Mouse (Mus musculus) heart, adult 2 months (tissue): Measurements from ENCODE around the gene Med23. TPM values are rescaled to one million over a fixed set of nuclear protein-coding genes. Genes with fewer than 3 reads are reported as not detected.

ENCODE experiments used
- DNase-seq, 2 experiments: peaks; one replicate each; pipeline ENCODE4 v3.0.0; 2021
- H3K27ac ChIP-seq: fragments of 200-600 bp; 2 replicates; pipeline ENCODE4 v1.8.1; 2022
- H3K27me3 ChIP-seq: fragments of 200-500 bp; 2 replicates; pipeline ENCODE4 v1.6.1; 2012; ENCODE audit warnings: mild to moderate bottlenecking, low read length, inconsistent platforms, mixed read lengths; ENCODE audit not compliant: control insufficient read depth, insufficient read depth
- H3K36me3 ChIP-seq: fragments of 200-500 bp; 2 replicates; pipeline ENCODE4 v1.6.1; 2012; ENCODE audit warnings: low read length, inconsistent platforms; ENCODE audit not compliant: control insufficient read depth, insufficient read depth
- H3K4me1 ChIP-seq: fragments of 200-500 bp; 2 replicates; pipeline ENCODE4 v1.6.1; 2011; ENCODE audit warnings: low read length; ENCODE audit not compliant: control insufficient read depth, insufficient read depth
- H3K4me3 ChIP-seq: fragments of 200-600 bp; 2 replicates; pipeline ENCODE4 v1.8.1; 2022
- H3K79me2 ChIP-seq: fragments of 200-500 bp; replicated peaks from 2 replicates; pipeline ENCODE4 v1.6.1; 2012; ENCODE audit warnings: mild to moderate bottlenecking, inconsistent platforms, low read length, moderate library complexity, mixed read lengths; ENCODE audit not compliant: control insufficient read depth, insufficient read depth
- H3K9ac ChIP-seq: fragments of 200-500 bp; 2 replicates; pipeline ENCODE4 v1.6.1; 2012; ENCODE audit warnings: low read depth, mild to moderate bottlenecking, control low read depth, inconsistent platforms, low read length, mixed read lengths
- CTCF ChIP-seq: fragments of 200-600 bp; IDR thresholded peaks from 2 replicates; pipeline ENCODE4 v1.8.1; 2022; ENCODE audit warnings: antibody characterized with exemption, mild to moderate bottlenecking, moderate library complexity
- EP300 ChIP-seq: fragments of 200-500 bp; IDR thresholded peaks from 2 replicates; pipeline ENCODE4 v1.6.1; 2011; ENCODE audit warnings: low read depth, low read length, control low read depth; ENCODE audit not compliant: insufficient read depth
- POLR2A ChIP-seq: fragments of 200-500 bp; IDR thresholded peaks from 2 replicates; pipeline ENCODE4 v1.6.1; 2011; ENCODE audit warnings: mild to moderate bottlenecking, low read depth, low read length, control low read depth; ENCODE audit not compliant: insufficient read depth
- WGBS: fragments of 180-500 bp; shearing (Covaris S2); methylation state at CpG from one replicate; pipeline ENCODE4 v1.1.7; 2018; 5-methylcytosine and 5-hydroxymethylcytosine counted together
- intact Hi-C: fragments of 180-260 bp; cut with DNase I; formaldehyde crosslinking; loops from one replicate; pipeline ENCODE4 v1.15.1; 2025
- polyA plus RNA-seq: library from polyadenylated mRNA; depleted of rRNA; stranded (reverse); fragments of >200 nt; gene quantifications from 2 replicates; pipeline ENCODE4 v1.2.3, GENCODE M21; 2012
- total RNA-seq, 2 experiments: library from RNA; stranded (reverse); gene quantifications; 2 replicates each; pipeline ENCODE4 v1.2.3; 2021

Med23 gene
- total and polyA plus RNA-seq, 3 experiments = 10.6 to 14.4 (median 13.5) TPM

GRCm38 (mm10) chr10:24832306-24832705 is 37.5 kb upstream of the Med23 start:
- Histone ChIP-seq H3K27ac (no peak overlapping the region), H3K36me3 (no peaks in the 10 kb centered on the region), H3K27me3 (no peaks in the 10 kb centered on the region), H3K9ac (no peak overlapping the region), H3K4me3 (no peak overlapping the region), H3K79me2 (no peaks in the 10 kb centered on the region), H3K4me1 (no peaks in the 10 kb centered on the region)
- intact Hi-C loops = no loop called here
- DNase-seq = no peak
- 91% methylated on average over 9 of the region's 9 CpGs for WGBS
- TF ChIP-seq EP300 (no peak), POLR2A (no peak), CTCF (no peak)

- Histone ChIP-seq H3K27me3 (no peaks in the 10 kb centered on the region), H3K27ac (peak overlapping the region; percentile 68), H3K4me1 (no peaks in the 10 kb centered on the region), H3K36me3 (no peaks in the 10 kb centered on the region), H3K4me3 (peak overlapping the region; percentile 34), H3K79me2 (no peaks in the 10 kb centered on the region), H3K9ac (peak overlapping the region; percentile 44)
- intact Hi-C loops = no loop called here
- 20% methylated on average over 4 of the region's 4 CpGs for WGBS
- no peak for DNase-seq
- TF ChIP-seq CTCF (no peak), POLR2A (no peak), EP300 (no peak)
These were observed 35.0 kb upstream of the Med23 start for GRCm38 (mm10) chr10:24834634-24835371.

- intact Hi-C loops = no loop called here
- no peak for DNase-seq
- H3K79me2 ChIP-seq = no peaks in the 10 kb centered on the region
- 19% methylated on average over 12 of the region's 12 CpGs for WGBS
- no peaks in the 10 kb centered on the region for H3K27me3 ChIP-seq
- no peaks in the 10 kb centered on the region for H3K36me3 ChIP-seq
- TF ChIP-seq CTCF (peak; percentile 37), POLR2A (peak; percentile 35; the same call in 1 of the 2 replicates), EP300 (no peak)
- peak overlapping the region; percentile 5 for H3K9ac ChIP-seq
- peak overlapping the region; percentile 34 for H3K4me3 ChIP-seq
- no peaks in the 10 kb centered on the region for H3K4me1 ChIP-seq
- peak overlapping the region; percentile 68 for H3K27ac ChIP-seq
These were observed 34.0 kb upstream of the Med23 start for GRCm38 (mm10) chr10:24835702-24836342.

GRCm38 (mm10) chr10:24836366-24837038 is 33.3 kb upstream of the Med23 start:
- no peak for DNase-seq
- peak; percentile 3; the same call in 1 of the 2 replicates for TF ChIP-seq POLR2A
- TF ChIP-seq CTCF = no peak
- H3K4me1 ChIP-seq = no peaks in the 10 kb centered on the region
- WGBS = 39% methylated on average over 4 of the region's 4 CpGs
- H3K27ac ChIP-seq = peak overlapping the region; percentile 68
- H3K27me3 ChIP-seq = no peaks in the 10 kb centered on the region
- no peaks in the 10 kb centered on the region for H3K79me2 ChIP-seq
- H3K36me3 ChIP-seq = no peaks in the 10 kb centered on the region
- intact Hi-C loops = no loop called here
- H3K9ac ChIP-seq = no peak overlapping the region
- peak overlapping the region; percentile 34 for H3K4me3 ChIP-seq

GRCm38 (mm10) chr10:24840795-24841194 is 29.0 kb upstream of the Med23 start:
- Histone ChIP-seq H3K9ac (no peak overlapping the region), H3K79me2 (no peaks in the 10 kb centered on the region), H3K27ac (no peak overlapping the region), H3K36me3 (no peaks in the 10 kb centered on the region), H3K27me3 (no peaks in the 10 kb centered on the region), H3K4me1 (no peaks in the 10 kb centered on the region), H3K4me3 (no peak overlapping the region)
- TF ChIP-seq POLR2A (no peak), EP300 (no peak), CTCF (no peak)
- no peak for DNase-seq
- intact Hi-C loops = no loop called here
- 87% methylated on average over 4 of the region's 4 CpGs for WGBS

- intact Hi-C loops = no loop called here
- 45% methylated on average over 2 of the region's 2 CpGs for WGBS
- no peak overlapping the region for H3K4me3 ChIP-seq
These were observed 27.8 kb upstream of the Med23 start for GRCm38 (mm10) chr10:24841998-24842397.

More at GRCm38 (mm10) chr10:24841998-24842397, 27.8 kb upstream of the Med23 start:
- no peaks in the 10 kb centered on the region for H3K4me1 ChIP-seq
- TF ChIP-seq POLR2A (no peak), CTCF (no peak), EP300 (no peak)
- no peak for DNase-seq
- no peaks in the 10 kb centered on the region for H3K27me3 ChIP-seq
- no peak overlapping the region for H3K9ac ChIP-seq
- H3K27ac ChIP-seq = no peak overlapping the region
- H3K79me2 ChIP-seq = no peaks in the 10 kb centered on the region
- no peaks in the 10 kb centered on the region for H3K36me3 ChIP-seq
